Mouse (Mus musculus): Measurements from ENCODE around the gene Them7. TPM values are rescaled to one million over a fixed set of nuclear protein-coding genes. Genes with fewer than 3 reads are reported as not detected.

Them7 gene
- total and polyA plus RNA-seq, 3 experiments = not detected

DNA sequence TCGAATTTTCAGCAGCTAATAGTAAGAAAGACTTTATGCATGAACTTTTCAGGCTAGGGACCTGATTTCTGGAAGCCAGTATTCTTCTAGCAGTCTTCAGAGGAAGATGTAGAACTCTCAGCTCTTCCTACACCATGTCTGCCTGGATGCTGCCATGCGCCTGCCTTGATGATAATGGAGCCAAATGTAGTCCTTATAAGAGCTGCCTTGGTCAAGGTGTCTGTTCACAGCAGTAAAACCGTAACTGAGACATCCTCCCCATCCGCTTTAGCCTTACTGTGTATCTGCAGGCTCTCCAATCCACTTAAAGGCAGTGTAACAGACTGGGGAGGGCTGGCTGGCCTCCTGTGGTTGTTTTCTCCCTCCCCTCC is 167.3 kb downstream of the Them7 start:
- H3K36me3 ChIP-seq (ENCODE audit: control insufficient read depth in 1 of 2, insufficient read depth in 2 of 2, low read length in 2 of 2) = peaks cover 14 to 27% of the 10 kb centered on the region in 2 experiments
- TF ChIP-seq ELF1 (IDR thresholded peaks at IDR 0.05; ENCODE audit: low read depth, low read length) (no peak), CTCF (IDR thresholded peaks at IDR 0.05 in 2 of 3, conservative IDR thresholded peaks at IDR 0.05 in 1 of 3; ENCODE audit: control insufficient read depth in 1 of 3, insufficient read depth in 1 of 3, low read depth in 2 of 3, low read length in 3 of 3, poor library complexity in 1 of 3, severe bottlenecking in 1 of 3) (no peak), EP300 (IDR thresholded peaks at IDR 0.05; ENCODE audit: low read depth in 1 of 2, low read length in 2 of 2) (no peak), BHLHE40 (IDR thresholded peaks at IDR 0.05; ENCODE audit: borderline replicate concordance, low read depth, low read length) (no peak), MEF2A (IDR thresholded peaks at IDR 0.05; ENCODE audit: extremely low read depth, insufficient replicate concordance, low read depth, low read length, poor library complexity, severe bottlenecking) (no peak), HCFC1 (IDR thresholded peaks at IDR 0.05; ENCODE audit: low read depth, low read length) (no peak), USF1 (IDR thresholded peaks at IDR 0.05; ENCODE audit: low read depth, low read length) (no peak), NRF1 (IDR thresholded peaks at IDR 0.05; ENCODE audit: insufficient read depth, low read depth, low read length, poor library complexity, severe bottlenecking) (no peak), TBP (IDR thresholded peaks at IDR 0.05; ENCODE audit: low read depth, low read length) (no peak), SMC3 (IDR thresholded peaks at IDR 0.05; ENCODE audit: low read depth, low read length) (no peak), MXI1 (IDR thresholded peaks at IDR 0.05; ENCODE audit: low read depth, low read length) (no peak), TCF12 (IDR thresholded peaks at IDR 0.05; ENCODE audit: low read depth, low read length) (no peak), POLR2AphosphoS2 (IDR thresholded peaks at IDR 0.05; ENCODE audit: low read length) (no peak), E2F4 (IDR thresholded peaks at IDR 0.05; ENCODE audit: borderline replicate concordance, low read depth, low read length) (no peak)
- H3K27ac ChIP-seq (ENCODE audit: control insufficient read depth, low read depth, low read length) = no peak overlapping the region; the same call in 1 of the 2 replicates
- H3K4me3 ChIP-seq (ENCODE audit: control insufficient read depth in 1 of 2, insufficient read depth in 1 of 2, low read depth in 2 of 2, low read length in 2 of 2) = no peak overlapping the region
- H3K4me1 ChIP-seq (ENCODE audit: control insufficient read depth in 1 of 2, insufficient read depth in 2 of 2, low read length in 2 of 2) = peaks cover 8 to 19% of the 10 kb centered on the region in 2 experiments
- H3K79me2 ChIP-seq (ENCODE audit: control insufficient read depth, insufficient read depth, low read length, poor library complexity) = peaks cover 3% of the 10 kb centered on the region
- H3K27me3 ChIP-seq (ENCODE audit: control insufficient read depth in 1 of 2, insufficient read depth in 2 of 2, low read length in 2 of 2) = no peaks in the 10 kb centered on the region
- no peaks in the 10 kb centered on the region for H3K9me3 ChIP-seq (replicated peaks; ENCODE audit: insufficient read depth, low read length)
- DNase-seq (ENCODE audit: low read depth, low spot score) = no peak
- H3K9ac ChIP-seq (ENCODE audit: control insufficient read depth, low read depth, low read length, poor library complexity, severe bottlenecking) = no peak overlapping the region

DNA sequence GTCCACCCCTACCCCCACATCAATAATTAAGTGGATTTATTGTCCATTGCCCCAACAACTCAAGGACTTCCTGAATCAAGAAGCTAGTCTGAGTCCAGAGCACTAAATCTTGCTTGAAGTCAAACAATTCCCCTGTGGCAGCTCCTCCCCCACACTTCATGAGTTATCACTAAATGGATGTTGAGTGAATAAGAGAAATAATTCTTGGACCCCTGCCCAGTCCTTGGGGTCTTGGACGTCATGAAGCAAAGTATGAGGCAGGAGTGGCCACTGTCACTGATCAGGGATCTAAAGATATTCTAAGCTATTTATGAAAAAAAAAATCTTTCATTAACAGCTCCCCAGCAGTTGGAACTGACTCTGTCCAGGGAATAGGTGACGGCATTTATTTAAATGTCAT is 168.4 kb downstream of the Them7 start:
- TF ChIP-seq MEF2A (IDR thresholded peaks at IDR 0.05; ENCODE audit: extremely low read depth, insufficient replicate concordance, low read depth, low read length, poor library complexity, severe bottlenecking) (no peak), JUND (IDR thresholded peaks at IDR 0.05; ENCODE audit: low read depth, low read length) (no peak), GABPA (IDR thresholded peaks at IDR 0.05; ENCODE audit: low read depth, low read length) (no peak), NELFE (IDR thresholded peaks at IDR 0.05; ENCODE audit: low read depth, low read length) (no peak), CHD2 (IDR thresholded peaks at IDR 0.05; ENCODE audit: low read length) (no peak), TCF12 (IDR thresholded peaks at IDR 0.05; ENCODE audit: low read depth, low read length) (no peak), ZMIZ1 (IDR thresholded peaks at IDR 0.05; ENCODE audit: low read depth, low read length) (no peak), EP300 (IDR thresholded peaks at IDR 0.05; ENCODE audit: low read depth in 1 of 2, low read length in 2 of 2) (no peak), ETS1 (IDR thresholded peaks at IDR 0.05; ENCODE audit: low read depth, low read length) (no peak), GATA1 (IDR thresholded peaks at IDR 0.05; ENCODE audit: low read depth, low read length) (no peak), CHD1 (IDR thresholded peaks at IDR 0.05; ENCODE audit: low read depth, low read length) (no peak), MYC (IDR thresholded peaks at IDR 0.05; ENCODE audit: low read depth, low read length) (no peak), HCFC1 (IDR thresholded peaks at IDR 0.05; ENCODE audit: low read depth, low read length) (no peak)
- peaks cover 16 to 21% of the 10 kb centered on the region in 2 experiments for H3K36me3 ChIP-seq (ENCODE audit: control insufficient read depth in 1 of 2, insufficient read depth in 2 of 2, low read length in 2 of 2)
- no peaks in the 10 kb centered on the region for H3K9me3 ChIP-seq (replicated peaks; ENCODE audit: insufficient read depth, low read length)

More for the DNA sequence above, 168.4 kb downstream of the Them7 start:
- H3K4me1 ChIP-seq (ENCODE audit: control insufficient read depth in 1 of 2, insufficient read depth in 2 of 2, low read length in 2 of 2) = peaks cover 11 to 30% of the 10 kb centered on the region in 2 experiments
- H3K79me2 ChIP-seq (ENCODE audit: control insufficient read depth, insufficient read depth, low read length, poor library complexity) = peaks cover 12% of the 10 kb centered on the region
- H3K27me3 ChIP-seq (ENCODE audit: control insufficient read depth in 1 of 2, insufficient read depth in 2 of 2, low read length in 2 of 2) = no peaks in the 10 kb centered on the region
- no peak overlapping the region for H3K27ac ChIP-seq (ENCODE audit: control insufficient read depth, low read depth, low read length)
- H3K4me3 ChIP-seq (ENCODE audit: control insufficient read depth in 1 of 2, insufficient read depth in 1 of 2, low read depth in 2 of 2, low read length in 2 of 2) = no peak overlapping the region
- no peak overlapping the region for H3K9ac ChIP-seq (ENCODE audit: control insufficient read depth, low read depth, low read length, poor library complexity, severe bottlenecking)
- DNase-seq (ENCODE audit: low read depth, low spot score) = no peak
